Mouse (Mus musculus) cerebellum, postnatal 36 days (tissue): ENCODE measurements around the gene Syde2.

Source experiments
- DNase-seq, 2 experiments: peaks; one replicate each; pipeline ENCODE4 v3.0.0; 2021 to 2022; ENCODE audit warnings: mixed read lengths in 2 of 2

Gene Syde2

GRCm38 (mm10) chr3:146058263-146058662 lies 70.6 kb downstream of the Syde2 start:
- peak; percentile 14 to 17 for DNase-seq

- no peak for DNase-seq
These were observed 71.8 kb downstream of the Syde2 start for GRCm38 (mm10) chr3:146059356-146059926.

GRCm38 (mm10) chr3:146063146-146063545 lies 75.5 kb downstream of the Syde2 start:
- DNase-seq: no peak

GRCm38 (mm10) chr3:146069276-146069675 lies 81.6 kb downstream of the Syde2 start:
- DNase-seq: no peak
